Mouse (Mus musculus): Measurements from ENCODE around the gene C530025M09Rik.

Gene C530025M09Rik

DNA sequence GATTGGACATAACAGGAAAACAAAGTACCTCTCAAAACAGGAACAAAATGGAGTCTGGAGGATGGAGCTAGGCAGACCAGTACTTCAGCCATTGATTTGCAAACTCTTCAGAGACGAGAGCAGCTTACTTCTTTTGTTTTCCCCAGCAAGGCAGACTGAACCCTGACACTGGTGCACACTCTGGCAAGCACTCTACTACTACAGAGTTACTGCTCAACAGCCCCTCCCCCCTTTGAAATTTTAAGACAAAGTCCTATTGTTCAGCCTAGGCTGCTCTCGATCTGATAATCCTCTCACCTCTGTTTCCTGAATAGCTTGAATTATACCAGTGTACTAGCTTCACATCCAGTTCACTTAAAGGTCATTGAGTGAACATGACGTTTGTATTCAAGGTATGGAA lies 32.4 kb downstream of the C530025M09Rik start:
- DNase-seq, result no peak
